8 mouse cellular contexts compared by ENCODE assay signal in the genomic region with DNA sequence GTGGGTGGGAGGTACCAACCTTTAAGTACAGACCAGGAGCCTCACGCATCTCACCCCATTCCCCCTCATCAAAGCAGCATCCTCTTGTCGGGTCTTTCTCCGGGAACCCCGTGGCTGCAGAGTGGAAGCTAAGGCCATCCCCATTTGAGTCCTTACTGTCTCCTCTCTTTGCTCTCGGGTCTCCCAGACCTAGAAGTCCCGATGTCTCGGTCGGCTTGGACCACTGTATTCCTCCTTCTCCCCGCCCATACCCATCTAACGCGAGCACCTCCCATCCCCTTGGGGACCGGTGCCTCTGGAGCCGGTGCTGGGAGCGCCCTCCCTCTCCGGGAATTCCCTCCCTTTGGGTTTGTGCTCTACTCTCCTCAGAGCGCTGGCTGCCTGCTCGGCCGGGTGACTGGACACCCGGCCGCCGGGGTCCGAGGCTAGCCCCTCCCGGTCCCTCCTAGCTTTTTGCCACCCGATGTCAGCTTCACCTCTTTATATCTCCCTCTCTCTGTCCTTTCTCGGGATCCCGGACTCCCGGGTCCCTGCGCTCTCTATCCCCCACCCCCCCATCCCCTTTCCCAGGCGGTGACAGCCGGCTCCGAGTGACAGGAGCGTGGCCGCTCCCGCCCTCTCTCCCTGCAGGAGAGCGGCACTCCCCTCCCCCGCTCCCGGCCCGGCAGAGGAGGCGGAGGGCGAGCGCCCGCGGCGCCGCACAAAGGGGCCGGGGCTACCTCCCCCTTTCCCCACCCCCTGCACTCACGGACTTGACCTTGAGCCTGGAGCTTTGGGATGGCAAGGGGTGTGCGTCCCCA. TPM values are rescaled to one million over a fixed set of nuclear protein-coding genes. Genes with fewer than 3 reads are reported as not detected.
DNase-seq lines count a peak whose midpoint lies in the region; ATAC-seq and TF ChIP-seq lines count a peak whose summit lies in the region.

No protein-coding gene starts in this region.

- TF ChIP-seq POLR2A in testis, adult 2 months (IDR thresholded peaks at IDR 0.05; ENCODE audit: control insufficient read depth, low read depth, low read length): no peak

- DNase-seq in testis, postnatal 10 days (ENCODE audit: low spot score): no peak
- peak; percentile 49 for DNase-seq in intestine, embryonic 14.5 days (ENCODE audit: low spot score)
- no peak for DNase-seq in layer of hippocampus, postnatal 36 days
- DNase-seq in left cerebral cortex, adult 18-20 months (ENCODE audit: low spot score in 2 of 2): no peak

- ATAC-seq in erythroblast, adult 5-6 weeks (replicated peaks; ENCODE audit: low FRiP score, poor library complexity, severe bottlenecking): no peak
- no peak for ATAC-seq in intestine, embryonic 14.5 days (replicated peaks; ENCODE audit: low FRiP score, low TSS enrichment, low read depth)
- peak; percentile 10; the same call in 1 of the 2 replicates for ATAC-seq in neural tube, embryonic 13.5 days (ENCODE audit: low read depth)

- peak overlapping the region; percentile 53 for H3K4me3 ChIP-seq in erythroblast, embryonic 14.5 days (replicated peaks)
- H3K4me3 ChIP-seq in testis, adult 2 months (ENCODE audit: control insufficient read depth, low read depth, low read length): peak overlapping the region; percentile 76
- H3K4me3 ChIP-seq in intestine, embryonic 14.5 days (ENCODE audit: low read depth, low read length): peak overlapping the region; percentile 43
- peak overlapping the region; percentile 74 for H3K4me3 ChIP-seq in neural tube, embryonic 13.5 days

- peaks cover 75% of the 10 kb centered on the region for H3K27me3 ChIP-seq in erythroblast, embryonic 14.5 days (ENCODE audit: control insufficient read depth)
- no peaks in the 10 kb centered on the region; the same call in 1 of the 2 replicates for H3K27me3 ChIP-seq in testis, adult 2 months (ENCODE audit: control insufficient read depth, insufficient read depth, low read length)
- H3K27me3 ChIP-seq in intestine, embryonic 14.5 days (replicated peaks; ENCODE audit: control insufficient read depth, insufficient read depth, low read length): peaks cover 19% of the 10 kb centered on the region
- no peaks in the 10 kb centered on the region for H3K27me3 ChIP-seq in neural tube, embryonic 13.5 days

- H3K27ac ChIP-seq in testis, adult 2 months (ENCODE audit: control insufficient read depth, insufficient read depth, low read depth, low read length): no peak overlapping the region
- no peak overlapping the region for H3K27ac ChIP-seq in intestine, embryonic 14.5 days (ENCODE audit: low read depth)
- peak overlapping the region; percentile 95 for H3K27ac ChIP-seq in neural tube, embryonic 13.5 days (replicated peaks)

- WGBS in intestine, embryonic 14.5 days: under 1% methylated on average over 47 of the region's 48 CpGs
- under 1% methylated on average over 41 of the region's 48 CpGs for WGBS in neural tube, embryonic 13.5 days

- peak overlapping the region; percentile 27 for H3K9ac ChIP-seq in intestine, embryonic 14.5 days (ENCODE audit: low read length)
- H3K9ac ChIP-seq in neural tube, embryonic 13.5 days: peak overlapping the region; percentile 90

- H3K36me3 ChIP-seq in erythroblast, embryonic 14.5 days (ENCODE audit: control insufficient read depth): no peaks in the 10 kb centered on the region
- no peaks in the 10 kb centered on the region for H3K36me3 ChIP-seq in testis, adult 2 months (ENCODE audit: control insufficient read depth, insufficient read depth, low read length)
- no peaks in the 10 kb centered on the region for H3K36me3 ChIP-seq in intestine, embryonic 14.5 days (ENCODE audit: control insufficient read depth, insufficient read depth, low read length)
- H3K36me3 ChIP-seq in neural tube, embryonic 13.5 days: no peaks in the 10 kb centered on the region

- peaks cover 49% of the 10 kb centered on the region for H3K4me1 ChIP-seq in erythroblast, embryonic 14.5 days (ENCODE audit: control insufficient read depth)
- peaks cover 41% of the 10 kb centered on the region for H3K4me1 ChIP-seq in testis, adult 2 months (ENCODE audit: control insufficient read depth, insufficient read depth, low read length)
- peaks cover 35% of the 10 kb centered on the region for H3K4me1 ChIP-seq in intestine, embryonic 14.5 days (replicated peaks; ENCODE audit: control insufficient read depth, insufficient read depth, low read length)
- peaks cover 53% of the 10 kb centered on the region for H3K4me1 ChIP-seq in neural tube, embryonic 13.5 days (replicated peaks)

- no peak for TF ChIP-seq CTCF in testis, adult 2 months (IDR thresholded peaks at IDR 0.05; ENCODE audit: control insufficient read depth, insufficient read depth, insufficient replicate concordance, low read depth, low read length)

- H3K4me2 ChIP-seq in intestine, embryonic 14.5 days (ENCODE audit: low read length): peak overlapping the region; percentile 87
- H3K4me2 ChIP-seq in neural tube, embryonic 13.5 days: peak overlapping the region; percentile 93

- H3K9me3 ChIP-seq in erythroblast, embryonic 14.5 days (ENCODE audit: control insufficient read depth, low read length): peaks cover 11% of the 10 kb centered on the region; the same call in 1 of the 2 replicates
- H3K9me3 ChIP-seq in intestine, embryonic 14.5 days (ENCODE audit: control insufficient read depth, low read length): no peaks in the 10 kb centered on the region
- no peaks in the 10 kb centered on the region for H3K9me3 ChIP-seq in neural tube, embryonic 13.5 days

RNA-seq across cellular contexts. Expression of gene Dpf1, which starts 0.9 kb away (rescaled TPM):
- polyA plus RNA-seq in erythroblast, embryonic 14.5 days (2012): 0.06 and 0.13 TPM in 2 replicates
- total RNA-seq in erythroblast, adult 5-6 weeks (2015; ENCODE audit: low replicate concordance): not detected in 2 replicates
- not detected in 2 replicates for total RNA-seq in erythroblast, adult 5-6 weeks (2017; ENCODE audit: low replicate concordance)
- 8.0 and 8.6 TPM in 2 replicates for polyA plus RNA-seq in testis, adult 2 months (2012; rRNA removed)
- polyA plus RNA-seq in intestine, embryonic 14.5 days (2014; fragmentation: Nextera tagmentation; extraction: Ambion mirVana): 7.4 and 8.8 TPM in 2 replicates
- 175 and 176 TPM in 2 replicates for polyA plus RNA-seq in neural tube, embryonic 13.5 days (2015; fragmentation: Nextera tagmentation; extraction: Ambion mirVana)
- total RNA-seq in layer of hippocampus, postnatal 36 days (2021): 100 to 1,000 TPM; 108 to 109 TPM
- total RNA-seq in left cerebral cortex, adult 18-20 months (2021): 100 to 1,000 TPM; 107 to 120 TPM

RNA-seq across cellular contexts. Expression of gene Ppp1r14a, which starts 15.6 kb away (rescaled TPM):
- polyA plus RNA-seq in erythroblast, embryonic 14.5 days (2012): 0.07 TPM in 1 of 2 replicates, not detected in the other
- total RNA-seq in erythroblast, adult 5-6 weeks (2015; ENCODE audit: low replicate concordance): not detected in 2 replicates
- not detected in 2 replicates for total RNA-seq in erythroblast, adult 5-6 weeks (2017; ENCODE audit: low replicate concordance)
- polyA plus RNA-seq in testis, adult 2 months (2012; rRNA removed): 11.3 and 11.9 TPM in 2 replicates
- polyA plus RNA-seq in intestine, embryonic 14.5 days (2014; fragmentation: Nextera tagmentation; extraction: Ambion mirVana): 59.7 and 66.5 TPM in 2 replicates
- 24.8 and 28.4 TPM in 2 replicates for polyA plus RNA-seq in neural tube, embryonic 13.5 days (2015; fragmentation: Nextera tagmentation; extraction: Ambion mirVana)
- total RNA-seq in layer of hippocampus, postnatal 36 days (2021): 10 to 100 TPM; 25.9 to 26.0 TPM
- total RNA-seq in left cerebral cortex, adult 18-20 months (2021): 10 to 100 TPM; 16.8 to 18.3 TPM

RNA-seq across cellular contexts. Expression of gene Spint2, which starts 23.0 kb away (rescaled TPM):
- polyA plus RNA-seq in erythroblast, embryonic 14.5 days (2012): 0.50 and 0.57 TPM in 2 replicates
- total RNA-seq in erythroblast, adult 5-6 weeks (2015; ENCODE audit: low replicate concordance): 15.5 and 18.8 TPM in 2 replicates
- 6.8 and 7.6 TPM in 2 replicates for total RNA-seq in erythroblast, adult 5-6 weeks (2017; ENCODE audit: low replicate concordance)
- 146 and 160 TPM in 2 replicates for polyA plus RNA-seq in testis, adult 2 months (2012; rRNA removed)
- polyA plus RNA-seq in intestine, embryonic 14.5 days (2014; fragmentation: Nextera tagmentation; extraction: Ambion mirVana): 470 and 522 TPM in 2 replicates
- polyA plus RNA-seq in neural tube, embryonic 13.5 days (2015; fragmentation: Nextera tagmentation; extraction: Ambion mirVana): 28.8 and 31.3 TPM in 2 replicates
- total RNA-seq in layer of hippocampus, postnatal 36 days (2021): 10 to 100 TPM; 16.1 to 19.2 TPM
- total RNA-seq in left cerebral cortex, adult 18-20 months (2021): 10 to 100 TPM; 27.6 to 33.5 TPM

RNA-seq across cellular contexts. Expression of gene 2200002D01Rik, which starts 56.4 kb away (rescaled TPM):
- 0.19 TPM in 1 of 2 replicates, not detected in the other for polyA plus RNA-seq in erythroblast, embryonic 14.5 days (2012)
- not detected in 2 replicates for total RNA-seq in erythroblast, adult 5-6 weeks (2015; ENCODE audit: low replicate concordance)
- 2.5 TPM in 1 of 2 replicates, not detected in the other for total RNA-seq in erythroblast, adult 5-6 weeks (2017; ENCODE audit: low replicate concordance)
- 0.15 and 0.29 TPM in 2 replicates for polyA plus RNA-seq in testis, adult 2 months (2012; rRNA removed)
- polyA plus RNA-seq in intestine, embryonic 14.5 days (2014; fragmentation: Nextera tagmentation; extraction: Ambion mirVana): 76.9 and 111 TPM in 2 replicates
- 1.3 and 1.7 TPM in 2 replicates for polyA plus RNA-seq in neural tube, embryonic 13.5 days (2015; fragmentation: Nextera tagmentation; extraction: Ambion mirVana)
- not detected for total RNA-seq in layer of hippocampus, postnatal 36 days (2021)
- total RNA-seq in left cerebral cortex, adult 18-20 months (2021): under 1 TPM; 0.65 to 0.98 TPM

Comparison
In these comparisons a context has a peak if more than half of its experiments do, and no peak if none do; other contexts are left out.
1. RNA of gene Dpf1, which starts 0.9 kb away (polyA plus RNA-seq): 175 to 176 TPM in neural tube, embryonic 13.5 days; 8.0 to 8.6 TPM in testis, adult 2 months, 7.4 to 8.8 TPM in intestine, embryonic 14.5 days and 0.06 to 0.13 TPM in erythroblast, embryonic 14.5 days; every median in the first group is over 10 times any median in the second.
2. RNA of gene Ppp1r14a, which starts 15.6 kb away (polyA plus RNA-seq): 59.7 to 66.5 TPM in intestine, embryonic 14.5 days, 24.8 to 28.4 TPM in neural tube, embryonic 13.5 days and 11.3 to 11.9 TPM in testis, adult 2 months; 0.07 TPM in erythroblast, embryonic 14.5 days; every median in the first group is over 10 times any median in the second.
3. RNA of gene Spint2, which starts 23.0 kb away (polyA plus RNA-seq): 470 to 522 TPM in intestine, embryonic 14.5 days, 146 to 160 TPM in testis, adult 2 months and 28.8 to 31.3 TPM in neural tube, embryonic 13.5 days; 0.50 to 0.57 TPM in erythroblast, embryonic 14.5 days; every median in the first group is over 10 times any median in the second.
4. Peak in every context shown above with its lines, with median percentiles within 50 percentile points of each other: H3K4me3 ChIP-seq.